Mouse (Mus musculus) heart, embryonic 12.5 days (tissue): Measurements from ENCODE around the gene Smyd5. TPM values are rescaled to one million over a fixed set of nuclear protein-coding genes. Genes with fewer than 3 reads are reported as not detected.

ENCODE experiments used
- ATAC-seq: fragments of 200-750 bp; cut with Nextera tagmentation; 2 replicates; pipeline ENCODE4 v1.8.0; 2017; ENCODE audit warnings: moderate TSS enrichment, moderate library complexity; ENCODE audit not compliant: insufficient number of reproducible peaks, low FRiP score
- H3K27ac ChIP-seq: fragments of 300-500 bp; sonication (generic); 2 replicates; pipeline ENCODE4 v1.5.1; 2016; ENCODE audit warnings: mild to moderate bottlenecking, moderate library complexity; ENCODE audit not compliant: poor library complexity, severe bottlenecking
- H3K27me3 ChIP-seq: fragments of 300-500 bp; sonication (generic); replicated peaks from 2 replicates; pipeline ENCODE4 v1.6.1; 2016; ENCODE audit warnings: mild to moderate bottlenecking, moderate library complexity
- H3K36me3 ChIP-seq: fragments of 300-500 bp; sonication (generic); 2 replicates; pipeline ENCODE4 v1.6.1; 2016; ENCODE audit warnings: mild to moderate bottlenecking, moderate library complexity
- H3K4me1 ChIP-seq: fragments of 300-500 bp; sonication (generic); replicated peaks from 2 replicates; pipeline ENCODE4 v1.6.1; 2016; ENCODE audit warnings: mild to moderate bottlenecking
- H3K4me2 ChIP-seq: fragments of 300-500 bp; sonication (generic); 2 replicates; pipeline ENCODE4 v1.6.1; 2016; ENCODE audit warnings: mild to moderate bottlenecking, moderate library complexity
- H3K4me3 ChIP-seq: fragments of 300-500 bp; sonication (generic); 2 replicates; pipeline ENCODE4 v1.5.1; 2016; ENCODE audit warnings: mild to moderate bottlenecking
- H3K9ac ChIP-seq: fragments of 300-500 bp; sonication (generic); 2 replicates; pipeline ENCODE4 v1.6.1; 2016; ENCODE audit warnings: mild to moderate bottlenecking, moderate library complexity
- H3K9me3 ChIP-seq: fragments of 300-500 bp; sonication (generic); replicated peaks from 2 replicates; pipeline ENCODE4 v1.6.1; 2016; ENCODE audit warnings: mild to moderate bottlenecking, moderate library complexity
- WGBS: fragments of 180-500 bp; shearing (Covaris S2); methylation state at CpG from one replicate; pipeline ENCODE4 v1.1.7; 2016; 5-methylcytosine and 5-hydroxymethylcytosine counted together
- polyA plus RNA-seq: library from polyadenylated mRNA; unstranded; fragments of >200 nt; fragmentation: Nextera tagmentation; extraction: Ambion mirVana; gene quantifications from 2 replicates; pipeline ENCODE4 v1.2.1, GENCODE M21; 2016

Smyd5 gene
- polyA plus RNA-seq, 1 experiment from 2014 or later, result 41.3 TPM

GRCm38 (mm10) chr6:85491606-85492005 is 59.8 kb downstream of the Smyd5 start:
- 77% methylated on average over 3 of the region's 3 CpGs for WGBS
- Histone ChIP-seq H3K4me2 (no peak overlapping the region), H3K36me3 (no peaks in the 10 kb centered on the region), H3K27me3 (peaks cover 28% of the 10 kb centered on the region), H3K9me3 (no peaks in the 10 kb centered on the region), H3K4me1 (no peaks in the 10 kb centered on the region), H3K9ac (no peak overlapping the region), H3K27ac (no peak overlapping the region), H3K4me3 (no peak overlapping the region)
- no peak for ATAC-seq

Other genes with a start within 250 kb of the Smyd5 start
- gene Emx1, start 244.6 kb upstream of the Smyd5 start, polyA plus RNA-seq, result not detected in 2 replicates
- gene Sfxn5, start 98.6 kb upstream of the Smyd5 start, polyA plus RNA-seq, result 2.9 and 3.9 TPM in 2 replicates
- gene Rab11fip5, start 57.4 kb upstream of the Smyd5 start, polyA plus RNA-seq, result 42.0 and 42.6 TPM in 2 replicates
- not detected in 2 replicates for gene Noto, start 8.1 kb upstream of the Smyd5 start, polyA plus RNA-seq
- 393 and 395 TPM in 2 replicates for gene Cct7, start 19.5 kb downstream of the Smyd5 start, polyA plus RNA-seq
- gene Pradc1, start 20.0 kb downstream of the Smyd5 start, polyA plus RNA-seq, result 35.5 and 37.1 TPM in 2 replicates
- gene Fbxo41, start 71.0 kb downstream of the Smyd5 start, polyA plus RNA-seq, result 0.03 and 0.06 TPM in 2 replicates
- 0.12 TPM in 1 of 2 replicates, not detected in the other for gene Egr4, start 81.6 kb downstream of the Smyd5 start, polyA plus RNA-seq
- gene Alms1, start 155.5 kb downstream of the Smyd5 start, polyA plus RNA-seq, result 4.2 and 4.7 TPM in 2 replicates